Mouse (Mus musculus): ENCODE results near the gene Lta. TPM values are rescaled to one million over a fixed set of nuclear protein-coding genes. Genes with fewer than 3 reads are reported as not detected.

Gene Lta
- polyA plus RNA-seq, 1 experiment from 2014 or later: not detected

DNA sequence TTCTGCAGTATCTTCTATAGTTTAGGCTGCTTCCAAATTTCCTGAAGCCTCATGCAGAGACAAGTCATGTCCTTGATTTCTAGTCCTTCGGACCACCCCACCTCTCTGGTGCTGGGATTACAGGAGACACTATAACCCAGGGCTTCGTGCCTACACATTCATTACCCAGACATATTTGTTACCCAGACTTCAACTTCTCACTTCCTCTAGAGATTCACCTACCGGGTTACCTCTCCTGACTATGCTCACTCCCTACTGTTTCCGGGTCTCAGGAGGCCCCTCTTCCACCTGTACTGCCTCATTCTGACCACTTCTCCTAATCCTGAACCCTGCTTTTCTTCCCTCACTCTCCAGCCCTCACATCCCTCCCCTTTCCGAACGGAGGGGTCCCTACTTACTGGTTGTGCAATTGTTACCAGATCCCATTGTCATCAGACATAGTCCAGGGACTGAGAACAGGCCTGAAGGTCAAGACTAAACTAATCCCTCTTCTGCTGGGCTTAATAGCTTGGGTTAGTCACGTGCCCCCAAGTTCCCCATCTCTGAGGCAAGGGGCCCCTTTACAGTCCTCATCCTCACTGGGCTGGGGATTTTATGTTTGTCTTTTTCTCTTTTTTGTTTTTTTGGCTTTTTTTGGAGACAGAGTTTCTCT, 17.1 kb downstream of the Lta start, which contains the start of gene Lst1:
Lst1 (minus strand) TSS at position 481 of the 652 bp plus-strand sequence.
- 41% methylated on average over 7 of the region's 7 CpGs for WGBS (ENCODE audit: insufficient replicate concordance)
- Histone ChIP-seq H3K4me3 (peak within 1 kb of the TSS; percentile 6; the same call in 1 of the 2 replicates), H3K27ac (peak within 1 kb of the TSS; percentile 72), H3K27me3 (replicated peaks) (no peaks in the 10 kb centered on the region), H3K36me3 (no peaks in the 10 kb centered on the region), H3K4me2 (peak within 1 kb of the TSS; percentile 85), H3K4me1 (peaks cover 33% of the 10 kb centered on the region), H3K9ac (peak within 1 kb of the TSS; percentile 15; the same call in 1 of the 2 replicates), H3K9me3 (replicated peaks) (no peaks in the 10 kb centered on the region)
- ATAC-seq: no peak

DNA sequence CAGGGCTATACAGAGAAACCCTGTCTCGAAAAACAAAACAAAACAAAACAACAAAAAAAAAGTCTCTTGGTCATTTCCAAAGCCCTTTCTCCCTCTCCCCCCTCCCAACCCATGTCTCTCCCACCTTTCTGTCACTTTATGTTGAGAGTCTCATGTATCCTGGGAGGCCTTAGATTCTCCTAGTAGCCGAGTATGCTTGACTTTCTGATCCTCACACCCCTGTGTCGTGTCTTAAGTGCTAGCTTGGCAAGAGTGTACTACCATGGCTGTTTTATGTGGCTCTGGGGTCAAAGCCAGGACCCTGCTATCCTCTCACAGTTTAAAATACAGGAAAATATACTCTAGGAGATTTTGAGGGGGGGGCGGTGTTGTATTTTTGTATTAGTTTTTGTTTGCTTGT, 17.8 kb downstream of the Lta start:
- Histone ChIP-seq H3K4me2 (peak overlapping the region; percentile 85; the same call in 1 of the 2 replicates), H3K4me3 (no peak overlapping the region; the same call in 1 of the 2 replicates), H3K9me3 (replicated peaks) (no peaks in the 10 kb centered on the region), H3K4me1 (peaks cover 33% of the 10 kb centered on the region), H3K27ac (peak overlapping the region; percentile 72; the same call in 1 of the 2 replicates), H3K9ac (0 out of 2 replicates have a peak overlapping the region, but pooled peaks have one; percentile 15), H3K27me3 (replicated peaks) (no peaks in the 10 kb centered on the region), H3K36me3 (no peaks in the 10 kb centered on the region)
- no peak for ATAC-seq
- 56% methylated on average over 4 of the region's 4 CpGs for WGBS (ENCODE audit: insufficient replicate concordance)

DNA sequence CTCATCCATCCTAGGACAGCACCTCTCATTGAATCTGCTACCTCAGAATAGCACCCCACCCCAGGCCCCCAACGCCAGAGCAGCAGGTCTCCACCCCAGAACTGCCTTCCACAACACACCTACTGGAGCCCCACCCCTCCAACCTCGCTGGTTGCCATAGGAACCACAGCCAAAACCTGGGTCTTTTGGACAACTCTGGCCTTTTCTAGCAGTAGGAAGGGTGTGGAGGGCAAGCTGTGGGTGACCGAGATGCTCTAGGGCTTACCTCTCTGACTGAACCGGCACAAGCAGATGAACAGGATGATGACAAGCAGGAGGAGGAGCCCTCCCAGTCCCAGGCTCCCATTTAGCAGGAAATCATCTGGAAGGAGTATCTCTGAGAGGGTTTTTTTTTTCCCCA, 18.5 kb downstream of the Lta start:
- 0% methylated on average over 4 of the region's 4 CpGs for WGBS (ENCODE audit: insufficient replicate concordance)
- H3K4me3 ChIP-seq: peak overlapping the region; percentile 63
- peak overlapping the region; percentile 70 for H3K27ac ChIP-seq
- H3K9me3 ChIP-seq (replicated peaks): no peaks in the 10 kb centered on the region
- no peak for ATAC-seq
- H3K4me1 ChIP-seq: peaks cover 33% of the 10 kb centered on the region
- H3K9ac ChIP-seq: no peak overlapping the region; the same call in 1 of the 2 replicates
- peak overlapping the region; percentile 85 for H3K4me2 ChIP-seq
- no peaks in the 10 kb centered on the region for H3K36me3 ChIP-seq
- H3K27me3 ChIP-seq (replicated peaks): no peaks in the 10 kb centered on the region

DNA sequence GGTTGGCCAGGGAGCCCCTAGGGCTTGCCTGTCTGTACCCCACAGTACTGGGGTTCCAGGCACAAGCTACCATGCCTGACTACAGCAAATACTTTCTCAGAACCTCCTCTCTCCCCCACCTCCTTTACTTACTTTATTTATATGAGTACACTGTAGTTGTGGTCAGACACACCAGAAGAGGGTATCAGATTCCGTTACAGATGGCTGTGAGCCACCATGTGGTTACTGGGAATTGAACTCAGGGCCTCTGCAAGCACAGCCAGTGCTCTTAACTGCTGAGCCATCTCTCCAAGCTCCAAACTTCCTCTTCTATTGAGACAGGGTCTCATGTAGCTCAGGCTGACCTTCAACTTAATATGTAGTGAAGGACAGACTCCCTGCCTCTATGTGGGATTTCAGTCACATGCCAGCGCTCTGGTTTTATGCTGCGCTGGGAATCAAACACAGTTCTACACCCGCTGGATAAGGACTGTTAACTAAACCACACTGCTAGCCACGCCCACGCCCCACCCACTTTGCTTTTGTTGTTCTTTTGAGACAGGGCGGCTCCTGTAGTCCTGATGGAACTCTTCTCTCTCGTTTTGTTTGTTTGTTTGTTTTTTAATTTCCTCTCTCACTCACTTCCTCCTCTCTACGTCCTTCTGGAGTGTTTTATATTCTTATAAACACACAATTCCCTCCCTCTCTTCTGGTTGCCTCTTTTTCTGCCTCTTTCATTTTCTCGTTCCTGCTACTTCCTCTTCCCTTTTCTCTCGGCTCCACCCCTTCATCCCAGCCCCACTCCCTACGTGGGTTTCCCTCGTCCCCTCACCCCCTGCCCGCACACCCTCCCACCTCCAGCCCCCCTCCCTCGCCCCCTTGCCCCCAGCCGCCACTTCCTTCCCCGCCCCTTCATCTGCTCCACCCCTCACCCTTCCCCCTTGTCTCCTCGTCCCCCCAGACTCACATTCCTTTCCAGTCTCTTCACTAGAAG, 19.2 kb downstream of the Lta start:
- Histone ChIP-seq H3K4me1 (peaks cover 33% of the 10 kb centered on the region), H3K9me3 (replicated peaks) (no peaks in the 10 kb centered on the region), H3K4me2 (peak overlapping the region; percentile 85), H3K36me3 (no peaks in the 10 kb centered on the region), H3K4me3 (peak overlapping the region; percentile 63), H3K27me3 (replicated peaks) (no peaks in the 10 kb centered on the region), H3K9ac (peak overlapping the region; percentile 55), H3K27ac (peak overlapping the region; percentile 70)
- under 1% methylated on average over 18 of the region's 18 CpGs for WGBS (ENCODE audit: insufficient replicate concordance)
- peak; percentile 54 for ATAC-seq

DNA sequence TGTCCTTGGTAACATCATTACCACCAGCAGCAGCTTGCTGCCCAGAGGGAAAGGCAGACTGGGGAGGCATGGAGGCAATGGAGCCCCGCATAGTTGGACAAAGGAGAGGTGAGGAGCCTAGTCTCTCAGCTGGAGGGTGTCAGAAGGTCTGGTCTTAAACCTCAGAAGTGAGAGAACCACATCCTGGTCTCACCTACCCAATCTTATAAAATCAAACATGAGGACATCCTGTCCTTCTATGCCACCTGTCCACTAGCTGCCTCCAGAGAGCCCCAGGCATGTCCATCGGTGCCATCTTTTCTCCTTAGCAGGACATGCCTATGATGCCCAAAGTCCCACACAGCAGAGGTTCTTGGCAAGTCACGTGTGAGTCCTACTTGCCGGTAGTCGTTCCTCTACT, 25.1 kb downstream of the Lta start:
- H3K4me3 ChIP-seq: no peak overlapping the region
- H3K27ac ChIP-seq: no peak overlapping the region
- no peaks in the 10 kb centered on the region for H3K9me3 ChIP-seq (replicated peaks)
- no peaks in the 10 kb centered on the region for H3K27me3 ChIP-seq (replicated peaks)
- H3K4me2 ChIP-seq: no peak overlapping the region
- WGBS (ENCODE audit: insufficient replicate concordance): 62% methylated on average over 5 of the region's 5 CpGs
- no peaks in the 10 kb centered on the region for H3K36me3 ChIP-seq
- no peak for ATAC-seq
- H3K9ac ChIP-seq: no peak overlapping the region
- no peaks in the 10 kb centered on the region for H3K4me1 ChIP-seq

DNA sequence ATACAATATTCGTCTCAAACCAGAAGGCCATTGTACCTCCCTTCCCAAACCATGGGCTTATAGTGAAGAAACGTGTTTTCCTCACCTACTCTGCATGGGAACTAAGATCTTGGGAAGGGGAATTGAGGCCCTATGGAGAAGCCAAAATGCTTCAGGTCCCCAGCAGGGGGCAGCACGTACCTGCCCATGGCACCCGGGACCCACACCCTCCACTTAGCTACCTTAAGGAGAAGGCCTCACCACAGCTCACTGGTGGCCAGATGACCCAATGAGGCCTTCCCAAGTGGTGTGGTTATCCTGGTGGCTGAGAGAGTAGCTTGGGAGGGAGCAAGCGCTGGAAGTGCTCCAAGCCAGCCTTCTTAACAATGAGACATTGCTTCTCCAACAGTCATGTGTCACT, 26.6 kb downstream of the Lta start:
- no peaks in the 10 kb centered on the region for H3K9me3 ChIP-seq (replicated peaks)
- 7% methylated on average over 5 of the region's 5 CpGs for WGBS (ENCODE audit: insufficient replicate concordance)
- peak; percentile 65; the same call in 1 of the 2 replicates for ATAC-seq
- H3K4me3 ChIP-seq: no peak overlapping the region
- H3K9ac ChIP-seq: no peak overlapping the region
- H3K27ac ChIP-seq: no peak overlapping the region
- H3K4me2 ChIP-seq: no peak overlapping the region
- no peaks in the 10 kb centered on the region for H3K36me3 ChIP-seq
- H3K27me3 ChIP-seq (replicated peaks): no peaks in the 10 kb centered on the region
- H3K4me1 ChIP-seq: peaks cover 2% of the 10 kb centered on the region; the same call in 1 of the 2 replicates

DNA sequence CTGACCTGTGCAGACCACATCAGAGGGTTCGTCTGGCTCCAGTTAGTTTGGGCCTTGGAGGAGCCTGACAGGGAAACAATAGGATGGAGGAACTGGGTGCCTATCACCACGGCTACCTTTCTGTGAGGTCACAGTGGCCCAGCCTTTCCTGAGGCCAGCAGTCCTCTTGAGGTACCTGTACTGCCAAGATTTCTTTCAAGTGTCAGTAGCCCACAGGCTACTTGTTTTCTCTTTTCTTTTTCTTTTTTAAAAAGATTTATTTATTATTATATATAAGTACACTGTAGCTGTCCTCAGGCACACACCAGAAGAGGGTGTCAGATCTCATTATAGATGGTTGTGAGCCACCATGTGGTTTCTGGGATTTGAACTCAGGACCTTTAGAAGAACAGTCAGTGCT, 29.2 kb downstream of the Lta start, which contains the start of gene Aif1:
Aif1 (minus strand) TSS at position 101 of the 400 bp plus-strand sequence.
- Histone ChIP-seq H3K4me1 (peaks cover 4% of the 10 kb centered on the region; the same call in 1 of the 2 replicates), H3K36me3 (no peaks in the 10 kb centered on the region), H3K9ac (no peak within 1 kb of the TSS), H3K9me3 (replicated peaks) (no peaks in the 10 kb centered on the region), H3K27ac (no peak within 1 kb of the TSS), H3K4me2 (no peak within 1 kb of the TSS), H3K27me3 (replicated peaks) (no peaks in the 10 kb centered on the region), H3K4me3 (no peak within 1 kb of the TSS)
- 56% methylated on average over 2 of the region's 2 CpGs for WGBS (ENCODE audit: insufficient replicate concordance)
- no peak for ATAC-seq

DNA sequence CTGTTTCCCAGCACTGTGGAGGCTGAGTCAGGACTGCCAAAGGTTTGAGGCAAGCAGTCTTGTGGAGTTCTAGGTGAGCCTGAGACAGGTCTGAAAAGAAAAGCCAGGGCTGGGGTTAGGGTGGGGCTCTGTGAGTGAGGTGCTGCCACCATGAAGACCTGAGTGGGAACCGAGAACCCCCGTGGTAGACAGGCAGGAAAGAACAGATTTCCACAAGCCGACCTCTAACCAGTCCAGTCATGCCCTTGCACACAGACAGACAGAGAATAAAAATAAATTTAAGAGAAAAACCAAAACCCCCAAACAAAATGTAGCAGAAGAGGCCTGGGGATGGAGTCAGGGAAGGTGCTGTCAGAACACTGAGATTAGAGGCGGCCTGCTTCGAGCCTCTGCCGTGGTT, 29.8 kb downstream of the Lta start:
- Histone ChIP-seq H3K9ac (no peak overlapping the region), H3K27ac (no peak overlapping the region), H3K4me3 (no peak overlapping the region), H3K36me3 (no peaks in the 10 kb centered on the region), H3K9me3 (replicated peaks) (no peaks in the 10 kb centered on the region), H3K4me1 (peaks cover 4% of the 10 kb centered on the region; the same call in 1 of the 2 replicates), H3K4me2 (no peak overlapping the region), H3K27me3 (replicated peaks) (no peaks in the 10 kb centered on the region)
- no peak for ATAC-seq
- 67% methylated on average over 6 of the region's 6 CpGs for WGBS (ENCODE audit: insufficient replicate concordance)

DNA sequence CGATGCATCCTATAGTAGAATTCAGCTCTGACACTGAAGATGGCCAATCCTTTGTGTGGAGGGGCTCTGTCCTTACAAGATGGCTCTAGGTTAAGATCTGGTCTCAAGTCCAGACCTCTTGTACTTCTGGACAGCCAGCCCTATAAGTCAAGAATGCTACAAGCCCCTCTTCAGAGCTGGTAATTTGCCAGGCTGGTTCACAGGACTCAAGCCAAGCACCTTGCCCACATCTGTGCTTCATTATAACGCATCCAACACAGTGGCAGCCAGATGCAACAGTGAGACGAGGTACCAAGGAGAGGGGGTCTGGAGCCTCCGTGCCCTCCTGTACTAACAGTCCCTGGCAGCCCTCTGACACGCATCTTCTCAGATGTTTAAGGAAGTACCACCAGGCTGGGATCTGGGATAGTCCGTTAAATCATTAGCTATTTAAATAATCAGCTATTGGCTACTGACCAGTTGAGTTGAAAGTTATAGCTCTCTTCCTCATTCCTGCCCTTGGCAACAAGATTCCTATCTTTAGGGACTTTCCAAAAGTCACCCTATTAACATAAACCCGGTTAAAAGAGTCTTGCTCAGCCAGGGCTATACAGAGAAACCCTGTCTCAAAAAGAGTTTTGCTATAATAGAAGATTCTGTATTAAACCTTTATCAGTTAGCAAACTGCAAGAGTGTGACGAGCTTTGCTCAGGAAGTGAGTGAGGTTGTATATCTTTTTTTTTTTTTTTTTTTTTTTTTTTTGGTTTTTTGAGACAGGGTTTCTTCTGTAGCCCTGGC, 30.8 kb downstream of the Lta start:
- Histone ChIP-seq H3K27ac (no peak overlapping the region), H3K4me2 (no peak overlapping the region), H3K27me3 (replicated peaks) (no peaks in the 10 kb centered on the region), H3K4me3 (no peak overlapping the region), H3K9ac (no peak overlapping the region), H3K9me3 (replicated peaks) (no peaks in the 10 kb centered on the region), H3K36me3 (no peaks in the 10 kb centered on the region), H3K4me1 (peaks cover 4% of the 10 kb centered on the region; the same call in 1 of the 2 replicates)
- 53% methylated on average over 8 of the region's 8 CpGs for whole genome bisulfite sequencing (ENCODE audit: insufficient replicate concordance)
- ATAC-seq: no peak

DNA sequence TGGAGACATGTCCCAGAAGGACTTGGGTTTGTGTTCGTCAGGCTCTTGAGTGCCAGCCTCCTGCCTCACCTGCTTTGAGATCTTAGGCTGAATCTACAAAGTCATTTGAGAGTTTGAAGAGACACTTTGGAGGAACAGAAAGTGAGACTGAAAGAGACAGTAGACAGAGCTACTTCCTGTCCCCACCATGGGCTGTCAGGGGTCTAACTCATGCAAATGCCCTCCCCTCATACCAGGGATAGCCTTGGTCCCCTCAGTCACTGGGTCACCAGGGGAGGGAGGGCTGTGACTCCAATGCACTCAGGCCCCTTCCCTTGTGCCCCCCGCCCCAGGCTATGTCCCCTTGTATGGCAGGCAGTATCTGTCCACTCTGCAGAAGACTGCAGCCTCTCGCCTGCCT, 31.8 kb downstream of the Lta start:
- H3K4me1 ChIP-seq: peaks cover 4% of the 10 kb centered on the region; the same call in 1 of the 2 replicates
- WGBS (ENCODE audit: insufficient replicate concordance): 52% methylated on average over 3 of the region's 3 CpGs
- no peak overlapping the region for H3K4me3 ChIP-seq
- no peak overlapping the region for H3K9ac ChIP-seq
- no peak overlapping the region for H3K27ac ChIP-seq
- no peak overlapping the region for H3K4me2 ChIP-seq
- H3K36me3 ChIP-seq: no peaks in the 10 kb centered on the region
- H3K27me3 ChIP-seq (replicated peaks): no peaks in the 10 kb centered on the region
- no peaks in the 10 kb centered on the region for H3K9me3 ChIP-seq (replicated peaks)
- no peak for ATAC-seq

DNA sequence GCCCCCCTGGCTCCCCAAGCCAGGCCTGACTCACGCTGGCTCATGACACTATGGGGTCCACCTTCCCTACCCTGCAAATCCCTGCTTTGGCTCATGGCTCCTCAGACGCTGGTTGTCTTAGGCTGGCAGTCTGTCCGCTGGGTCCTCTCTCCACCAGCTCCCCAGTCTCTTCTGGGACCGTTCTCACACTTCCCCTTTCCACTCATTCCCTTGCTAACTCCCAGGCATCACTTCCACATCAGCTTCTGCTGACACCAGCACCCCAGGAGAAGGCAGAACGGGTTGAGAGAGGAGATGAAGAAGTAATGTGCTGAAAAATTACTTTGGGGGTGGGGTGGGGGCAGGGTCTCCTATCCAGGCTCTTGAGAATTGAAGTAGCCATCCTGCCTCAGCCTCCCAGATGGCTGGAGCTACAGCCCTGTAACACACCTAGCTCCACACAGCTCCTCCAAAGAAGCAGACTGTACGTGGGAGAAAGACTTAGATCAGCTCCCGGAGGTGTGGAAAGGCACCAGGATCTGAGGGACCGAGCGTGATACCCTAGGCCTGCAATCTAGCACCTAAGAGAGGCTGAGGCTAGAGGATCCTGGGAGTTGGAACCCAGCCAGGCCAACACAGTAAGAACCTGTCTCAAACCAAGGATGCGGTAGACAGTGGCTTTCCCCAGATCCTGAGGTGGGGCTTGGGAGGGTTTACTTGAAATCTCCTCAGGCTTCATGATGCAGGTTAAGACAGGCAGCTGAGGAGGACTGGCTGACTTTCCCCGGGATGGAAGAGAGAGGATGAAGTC, 32.5 kb downstream of the Lta start:
- no peak overlapping the region for H3K27ac ChIP-seq
- H3K4me1 ChIP-seq: peaks cover 4% of the 10 kb centered on the region; the same call in 1 of the 2 replicates
- no peak overlapping the region for H3K4me3 ChIP-seq
- no peak overlapping the region for H3K4me2 ChIP-seq
- H3K9ac ChIP-seq: no peak overlapping the region; the same call in 1 of the 2 replicates
- no peaks in the 10 kb centered on the region for H3K9me3 ChIP-seq (replicated peaks)
- no peak for ATAC-seq
- 52% methylated on average over 11 of the region's 11 CpGs for WGBS (ENCODE audit: insufficient replicate concordance)
- no peaks in the 10 kb centered on the region for H3K36me3 ChIP-seq
- H3K27me3 ChIP-seq (replicated peaks): no peaks in the 10 kb centered on the region

Data from liver, embryonic 12.5 days (tissue).